Mouse (Mus musculus): ENCODE measurements around the gene Lrrc57. TPM values are rescaled to one million over a fixed set of nuclear protein-coding genes. Genes with fewer than 3 reads are reported as not detected.

Gene Lrrc57
- polyA plus RNA-seq (2012; rRNA removed): 27.3 and 27.9 TPM in 2 replicates

DNA sequence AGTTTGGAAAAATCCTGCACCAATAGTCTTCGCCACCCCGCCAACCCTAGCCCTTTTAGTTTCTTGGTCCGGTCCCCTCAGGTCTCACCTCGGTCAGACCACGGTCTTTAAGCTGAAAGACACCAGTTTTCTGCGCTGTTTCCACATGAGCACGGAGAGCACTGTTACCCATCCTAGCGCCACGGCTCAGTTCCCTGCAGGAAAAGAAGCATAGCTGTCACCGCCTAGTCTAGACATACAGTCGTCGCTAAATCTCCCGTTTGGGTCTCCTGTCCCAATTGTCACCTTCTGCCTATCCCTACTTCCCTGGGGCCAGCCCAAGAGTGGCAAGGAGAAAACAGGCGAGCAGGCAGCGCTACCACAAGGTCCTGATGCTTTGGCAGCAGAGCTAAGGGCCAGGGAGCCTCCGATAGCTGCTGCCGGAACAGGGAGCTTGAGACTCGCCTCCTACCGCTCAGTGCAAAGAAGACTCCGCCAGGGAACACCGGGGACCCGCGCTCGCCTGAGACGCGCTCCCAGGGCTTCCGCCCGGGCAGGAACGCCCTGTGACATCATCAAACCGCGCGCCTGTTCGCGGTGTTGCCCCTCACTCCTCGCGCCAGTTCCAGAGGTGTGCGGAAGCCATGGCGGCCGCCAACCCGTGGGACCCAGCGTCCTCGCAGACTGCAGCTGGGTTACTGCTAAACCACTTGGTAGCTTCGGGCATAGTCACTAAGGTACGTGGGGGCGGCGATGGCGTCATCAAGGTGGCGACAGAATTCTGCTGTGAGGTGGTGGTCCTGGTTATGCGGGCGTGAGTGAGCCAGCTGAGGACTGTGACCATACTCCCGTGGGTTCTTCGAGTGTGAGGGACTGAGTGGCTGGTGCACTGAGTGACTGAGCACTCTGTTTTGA is at the start of gene Lrrc57, which contains the start of gene Haus2:
Lrrc57 (minus strand) TSS at position 691 of the 894 bp plus-strand sequence.
Haus2 (plus strand) TSS at position 554 of the 894 bp plus-strand sequence.
- Histone ChIP-seq H3K27me3 (ENCODE audit: control insufficient read depth, insufficient read depth, low read length) (no peaks in the 10 kb centered on the region), H3K4me3 (replicated peaks; ENCODE audit: insufficient read depth, low read depth, low read length) (peak within 1 kb of the TSS; percentile 96), H3K27ac (ENCODE audit: insufficient read depth, low read length) (peak within 1 kb of the TSS; percentile 87), H3K4me1 (ENCODE audit: control insufficient read depth, insufficient read depth, low read length) (0 out of 2 replicates have a peak, but pooled peaks cover 5% of the 10 kb centered on the region)
- TF ChIP-seq POLR2A (IDR thresholded peaks at IDR 0.05; ENCODE audit: borderline replicate concordance, insufficient read depth, low read length) (peak; percentile 93; the same call in 1 of the 2 replicates), CTCF (IDR thresholded peaks at IDR 0.05; ENCODE audit: borderline replicate concordance, insufficient read depth, low read depth, low read length) (no peak)
- DNase-seq: peak; percentile 88 to 92
- under 1% methylated on average over 52 of the region's 52 CpGs for WGBS

DNA sequence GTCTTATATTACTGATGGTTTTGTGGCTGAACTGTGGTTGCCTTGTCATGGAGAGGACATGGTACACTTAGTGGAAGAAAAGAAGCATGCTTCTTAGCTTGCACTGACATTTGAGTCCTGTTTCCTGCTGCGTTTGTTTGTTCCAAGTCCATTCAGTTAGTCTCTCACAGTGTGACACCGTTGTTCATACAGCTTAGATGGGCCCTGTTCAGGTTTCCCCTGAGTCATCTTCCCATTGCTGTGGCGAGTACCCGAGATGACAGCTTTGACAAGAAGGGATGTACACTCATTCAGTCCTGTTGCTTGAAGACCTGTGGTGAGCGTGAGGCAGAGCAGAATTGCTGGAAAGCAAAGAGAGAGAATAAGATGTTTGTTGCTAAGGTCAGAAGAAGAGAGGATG is 49.2 kb upstream of the Lrrc57 start:
- Histone ChIP-seq H3K4me3 (replicated peaks; ENCODE audit: insufficient read depth, low read depth, low read length) (no peak overlapping the region), H3K4me1 (ENCODE audit: control insufficient read depth, insufficient read depth, low read length) (no peaks in the 10 kb centered on the region), H3K27me3 (ENCODE audit: control insufficient read depth, insufficient read depth, low read length) (no peaks in the 10 kb centered on the region), H3K27ac (ENCODE audit: insufficient read depth, low read length) (no peak overlapping the region)
- 19% methylated on average over 5 of the region's 5 CpGs for WGBS
- peak in 1 of 2 experiments; percentile 18 for DNase-seq
- no peak for TF ChIP-seq CTCF (IDR thresholded peaks at IDR 0.05; ENCODE audit: borderline replicate concordance, insufficient read depth, low read depth, low read length)
- TF ChIP-seq POLR2A (IDR thresholded peaks at IDR 0.05; ENCODE audit: borderline replicate concordance, insufficient read depth, low read length): no peak

DNA sequence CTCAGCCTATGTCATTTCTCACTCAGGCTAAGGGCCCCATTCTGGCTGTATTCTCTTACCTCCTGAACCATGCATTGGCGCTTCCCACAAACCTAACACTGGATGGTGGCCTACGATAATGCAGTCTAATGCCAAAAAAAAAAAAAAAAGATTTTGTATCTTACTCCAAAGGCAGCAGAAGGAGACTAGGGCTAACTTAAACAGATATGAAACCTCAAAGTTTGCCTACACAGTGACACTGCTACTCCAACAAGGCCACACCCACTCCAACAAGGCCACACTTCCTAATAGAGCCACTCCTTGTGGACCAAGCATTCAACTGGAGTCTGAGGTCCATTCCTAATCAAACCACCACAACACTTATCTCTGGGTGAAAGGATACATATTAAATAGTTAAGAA is 47.4 kb upstream of the Lrrc57 start:
- Histone ChIP-seq H3K27me3 (ENCODE audit: control insufficient read depth, insufficient read depth, low read length) (no peaks in the 10 kb centered on the region), H3K4me1 (ENCODE audit: control insufficient read depth, insufficient read depth, low read length) (no peaks in the 10 kb centered on the region), H3K27ac (ENCODE audit: insufficient read depth, low read length) (no peak overlapping the region), H3K4me3 (replicated peaks; ENCODE audit: insufficient read depth, low read depth, low read length) (no peak overlapping the region)
- WGBS: 96% methylated on average over 2 of the region's 2 CpGs
- TF ChIP-seq POLR2A (IDR thresholded peaks at IDR 0.05; ENCODE audit: borderline replicate concordance, insufficient read depth, low read length): no peak
- TF ChIP-seq CTCF (IDR thresholded peaks at IDR 0.05; ENCODE audit: borderline replicate concordance, insufficient read depth, low read depth, low read length): no peak
- no peak for DNase-seq

DNA sequence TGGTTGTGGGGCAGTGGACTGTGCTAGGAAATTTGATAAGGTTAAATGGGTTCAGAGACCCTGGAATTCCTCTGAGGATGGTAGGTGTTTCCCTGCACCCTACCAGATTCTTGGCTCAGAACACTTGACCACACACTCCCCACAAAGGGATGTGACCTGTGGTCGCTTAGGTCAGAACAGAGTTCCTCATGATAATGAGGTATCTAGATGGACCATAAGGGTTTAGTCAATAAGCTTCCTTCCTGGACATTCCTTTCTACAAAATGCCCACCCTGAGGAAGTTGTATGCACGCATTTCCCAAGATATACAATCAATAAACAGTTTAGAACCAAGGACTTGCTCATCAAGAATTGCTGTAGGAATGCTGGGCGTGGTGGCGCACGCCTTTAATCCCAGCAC is 46.6 kb upstream of the Lrrc57 start:
- Histone ChIP-seq H3K27ac (ENCODE audit: insufficient read depth, low read length) (no peak overlapping the region), H3K4me3 (replicated peaks; ENCODE audit: insufficient read depth, low read depth, low read length) (no peak overlapping the region), H3K4me1 (ENCODE audit: control insufficient read depth, insufficient read depth, low read length) (no peaks in the 10 kb centered on the region), H3K27me3 (ENCODE audit: control insufficient read depth, insufficient read depth, low read length) (no peaks in the 10 kb centered on the region)
- 95% methylated on average over 5 of the region's 5 CpGs for WGBS
- no peak for TF ChIP-seq CTCF (IDR thresholded peaks at IDR 0.05; ENCODE audit: borderline replicate concordance, insufficient read depth, low read depth, low read length)
- no peak for TF ChIP-seq POLR2A (IDR thresholded peaks at IDR 0.05; ENCODE audit: borderline replicate concordance, insufficient read depth, low read length)
- no peak for DNase-seq

DNA sequence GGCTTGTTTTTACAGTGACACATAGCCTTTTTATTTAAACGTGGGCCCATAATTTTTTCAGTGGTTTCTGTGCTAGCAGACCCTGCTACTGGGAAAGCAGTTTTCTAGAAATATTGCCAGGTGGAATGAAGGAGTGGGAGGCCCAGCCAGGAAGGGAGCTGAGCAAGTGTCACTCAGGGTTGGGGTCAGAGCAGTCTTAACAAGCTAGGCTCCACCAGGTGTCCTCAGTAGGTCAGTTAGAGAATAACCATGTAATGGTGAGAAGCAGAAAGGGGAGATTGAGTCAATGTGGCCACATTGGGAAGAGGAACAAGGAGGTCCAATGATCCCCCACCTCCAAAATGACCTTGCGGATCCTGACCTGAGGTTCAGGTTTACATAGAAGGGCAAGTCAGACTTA is 45.4 kb upstream of the Lrrc57 start:
- no peak for DNase-seq
- WGBS: 87% methylated on average over 2 of the region's 2 CpGs
- TF ChIP-seq POLR2A (IDR thresholded peaks at IDR 0.05; ENCODE audit: borderline replicate concordance, insufficient read depth, low read length): no peak
- no peak for TF ChIP-seq CTCF (IDR thresholded peaks at IDR 0.05; ENCODE audit: borderline replicate concordance, insufficient read depth, low read depth, low read length)
- no peak overlapping the region for H3K4me3 ChIP-seq (replicated peaks; ENCODE audit: insufficient read depth, low read depth, low read length)
- no peaks in the 10 kb centered on the region for H3K4me1 ChIP-seq (ENCODE audit: control insufficient read depth, insufficient read depth, low read length)
- H3K27me3 ChIP-seq (ENCODE audit: control insufficient read depth, insufficient read depth, low read length): no peaks in the 10 kb centered on the region
- H3K27ac ChIP-seq (ENCODE audit: insufficient read depth, low read length): no peak overlapping the region

DNA sequence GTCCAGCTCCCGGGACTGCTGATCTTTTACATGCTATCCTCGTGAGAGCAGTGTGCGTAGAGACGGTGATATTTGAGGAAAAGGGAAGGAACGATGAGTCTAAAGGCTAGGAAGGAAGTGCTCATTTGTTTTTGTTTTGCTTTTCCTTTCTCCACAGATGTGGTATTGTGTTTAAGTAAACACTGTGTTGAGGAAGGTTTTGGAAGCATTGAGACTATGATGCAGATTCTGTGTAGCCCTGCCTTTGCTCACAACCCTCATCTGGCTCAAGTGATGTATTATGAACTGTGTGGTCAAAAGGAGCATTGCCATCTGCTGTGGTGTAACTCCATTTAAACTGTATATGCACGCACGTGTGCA is 43.6 kb upstream of the Lrrc57 start:
- TF ChIP-seq POLR2A (IDR thresholded peaks at IDR 0.05; ENCODE audit: borderline replicate concordance, insufficient read depth, low read length): no peak
- TF ChIP-seq CTCF (IDR thresholded peaks at IDR 0.05; ENCODE audit: borderline replicate concordance, insufficient read depth, low read depth, low read length): no peak
- no peaks in the 10 kb centered on the region for H3K27me3 ChIP-seq (ENCODE audit: control insufficient read depth, insufficient read depth, low read length)
- 87% methylated on average over 7 of the region's 7 CpGs for WGBS
- no peak for DNase-seq
- H3K4me3 ChIP-seq (replicated peaks; ENCODE audit: insufficient read depth, low read depth, low read length): no peak overlapping the region
- no peaks in the 10 kb centered on the region for H3K4me1 ChIP-seq (ENCODE audit: control insufficient read depth, insufficient read depth, low read length)
- H3K27ac ChIP-seq (ENCODE audit: insufficient read depth, low read length): no peak overlapping the region

DNA sequence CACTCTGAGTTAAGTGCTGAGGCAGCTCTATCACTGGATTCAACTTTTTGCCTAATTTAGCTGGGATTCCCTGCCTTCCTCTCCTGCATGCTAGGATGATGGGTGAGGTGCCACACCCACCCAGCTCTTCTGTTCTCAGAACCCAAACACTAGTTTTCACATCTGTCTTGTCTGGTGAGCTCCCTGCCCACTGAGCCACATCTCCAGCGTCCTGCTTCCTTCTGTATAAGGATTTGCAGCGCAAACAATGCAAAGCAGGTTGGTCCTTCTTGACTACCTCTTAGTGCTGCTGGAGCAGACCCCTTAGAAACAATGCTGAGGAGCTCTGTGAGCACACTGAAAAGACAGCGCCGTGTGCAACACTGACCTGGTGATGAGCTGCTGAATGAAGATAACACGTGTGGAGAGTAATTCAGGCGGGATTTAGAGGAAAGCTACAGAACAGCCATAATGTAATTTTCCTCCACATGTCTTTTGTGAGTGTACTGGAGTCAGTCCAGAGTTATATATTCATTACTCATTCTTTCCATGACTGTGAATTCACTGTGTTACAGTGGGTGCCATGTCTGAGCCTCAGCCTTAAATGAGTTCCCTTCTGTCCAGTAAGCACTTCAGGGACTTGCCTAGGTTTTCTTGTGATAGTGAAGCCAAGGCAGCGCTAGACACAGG is 43.1 kb upstream of the Lrrc57 start:
- H3K27ac ChIP-seq (ENCODE audit: insufficient read depth, low read length): no peak overlapping the region
- no peak for DNase-seq
- no peaks in the 10 kb centered on the region for H3K27me3 ChIP-seq (ENCODE audit: control insufficient read depth, insufficient read depth, low read length)
- WGBS: 76% methylated on average over 7 of the region's 7 CpGs
- no peak overlapping the region for H3K4me3 ChIP-seq (replicated peaks; ENCODE audit: insufficient read depth, low read depth, low read length)
- TF ChIP-seq POLR2A (IDR thresholded peaks at IDR 0.05; ENCODE audit: borderline replicate concordance, insufficient read depth, low read length): no peak
- no peak for TF ChIP-seq CTCF (IDR thresholded peaks at IDR 0.05; ENCODE audit: borderline replicate concordance, insufficient read depth, low read depth, low read length)
- H3K4me1 ChIP-seq (ENCODE audit: control insufficient read depth, insufficient read depth, low read length): no peaks in the 10 kb centered on the region

Measured in cerebellum, adult 2 months (tissue).